Mouse (Mus musculus) T-helper 17 cell (primary cell): ENCODE results near the gene Coa3.
"Not testable (repeated sequence)": the region's sequence is repeated elsewhere in the genome, so short reads cannot be mapped to it uniquely, and the experiment has no call there.

Experiments used
- in situ Hi-C, 2 experiments: fragments of 300-600 bp; cut with MboI, MseI; formaldehyde crosslinking; loops; 1 replicate in 1 of 2; 2 replicates in 1 of 2; pipeline ENCODE4 v1.15.1; 2025; ENCODE audit warnings: high pct_unique_total_duplicates in 2 of 2

Coa3 gene

GRCm38 (mm10) chr11:101278223-101279192 lies at the start of gene Coa3, which contains the start of gene Cntd1:
Coa3 (minus strand) TSS chr11:101279114.
Cntd1 (plus strand) TSS chr11:101279012.
- in situ Hi-C loops, result no loop called here

GRCm38 (mm10) chr11:101327311-101327710 lies 48.4 kb upstream of the Coa3 start:
- in situ Hi-C loops, result no loop called here

- in situ Hi-C loops, result no loop called here
These were observed 47.2 kb upstream of the Coa3 start for GRCm38 (mm10) chr11:101326147-101326546.

GRCm38 (mm10) chr11:101325201-101325600 lies 46.3 kb upstream of the Coa3 start:
- in situ Hi-C loops, result not testable (repeated sequence)

- in situ Hi-C loops, result no loop called here
These were observed 45.8 kb upstream of the Coa3 start, which contains the start of gene Aoc2 for GRCm38 (mm10) chr11:101324763-101325162. Aoc2 (plus strand) TSS chr11:101325063.

GRCm38 (mm10) chr11:101323609-101324008 lies 44.7 kb upstream of the Coa3 start:
- in situ Hi-C loops, result no loop called here

- in situ Hi-C loops, result no loop called here
These were observed 37.6 kb upstream of the Coa3 start for GRCm38 (mm10) chr11:101316501-101316917.

- in situ Hi-C loops, result no loop called here
These were observed 37.0 kb upstream of the Coa3 start, which contains the start of gene Psme3 for GRCm38 (mm10) chr11:101315665-101316500. Psme3 (plus strand) TSS chr11:101316213.

GRCm38 (mm10) chr11:101315082-101315650 lies 36.3 kb upstream of the Coa3 start:
- in situ Hi-C loops, result no loop called here

GRCm38 (mm10) chr11:101314567-101314966 lies 35.7 kb upstream of the Coa3 start:
- in situ Hi-C loops, result no loop called here

- in situ Hi-C loops, result no loop called here
These were observed 33.2 kb upstream of the Coa3 start for GRCm38 (mm10) chr11:101312150-101312549.

- in situ Hi-C loops, result no loop called here
These were observed 32.2 kb upstream of the Coa3 start for GRCm38 (mm10) chr11:101311083-101311482.

- in situ Hi-C loops, result no loop called here
These were observed 28.8 kb upstream of the Coa3 start for GRCm38 (mm10) chr11:101307744-101308143.

- in situ Hi-C loops, result no loop called here
These were observed 23.3 kb upstream of the Coa3 start, which contains the start of gene Becn1 for GRCm38 (mm10) chr11:101302004-101302798. Becn1 (minus strand) TSS chr11:101302286.

GRCm38 (mm10) chr11:101301299-101302003 lies 22.5 kb upstream of the Coa3 start:
- in situ Hi-C loops, result no loop called here

- in situ Hi-C loops, result no loop called here
These were observed 22.0 kb upstream of the Coa3 start for GRCm38 (mm10) chr11:101300881-101301280.

- in situ Hi-C loops, result no loop called here
These were observed 16.3 kb upstream of the Coa3 start for GRCm38 (mm10) chr11:101295191-101295590.

GRCm38 (mm10) chr11:101291231-101291630 lies 12.3 kb upstream of the Coa3 start:
- in situ Hi-C loops, result no loop called here

GRCm38 (mm10) chr11:101287306-101287705 lies 8.4 kb upstream of the Coa3 start:
- in situ Hi-C loops, result no loop called here

- in situ Hi-C loops, result no loop called here
These were observed 4.9 kb upstream of the Coa3 start for GRCm38 (mm10) chr11:101283805-101284204.
